Mouse (Mus musculus) kidney, embryonic 16.5 days (tissue): ENCODE data around the gene Zfp641. TPM values are rescaled to one million over a fixed set of nuclear protein-coding genes. Genes with fewer than 3 reads are reported as not detected.

Experiments
- polyA plus RNA-seq: library from polyadenylated mRNA; unstranded; fragments of >200 nt; fragmentation: Nextera tagmentation; extraction: Ambion mirVana; gene quantifications from 2 replicates; pipeline ENCODE4 v1.2.1, GENCODE M21; 2015

The Zfp641 gene
- polyA plus RNA-seq, 1 experiment from 2014 or later: 2.2 TPM

Other genes with a start within 250 kb of the Zfp641 start
- 45.7 and 45.8 TPM in 2 replicates for gene Pfkm, start 203.6 kb downstream of the Zfp641 start, polyA plus RNA-seq
- gene Senp1, start 202.4 kb downstream of the Zfp641 start, polyA plus RNA-seq: 29.9 and 31.3 TPM in 2 replicates
- 59.6 and 60.2 TPM in 2 replicates for gene Asb8, start 130.5 kb downstream of the Zfp641 start, polyA plus RNA-seq
- 1.8 and 2.1 TPM in 2 replicates for gene Ccdc184, start 129.0 kb downstream of the Zfp641 start, polyA plus RNA-seq
- not detected in 2 replicates for gene Olfr288, start 100.6 kb downstream of the Zfp641 start, polyA plus RNA-seq
- gene Gm44579, start 75.2 kb downstream of the Zfp641 start, polyA plus RNA-seq: not detected in 2 replicates
- not detected in 2 replicates for gene Olfr287, start 75.1 kb downstream of the Zfp641 start, polyA plus RNA-seq
- not detected in 2 replicates for gene Olfr286, start 61.7 kb downstream of the Zfp641 start, polyA plus RNA-seq
- gene H1fnt, start 38.9 kb downstream of the Zfp641 start, polyA plus RNA-seq: not detected in 2 replicates
- gene Olfr285, start 21.2 kb upstream of the Zfp641 start, polyA plus RNA-seq: not detected in 2 replicates
- not detected in 2 replicates for gene Olfr284, start 44.8 kb upstream of the Zfp641 start, polyA plus RNA-seq
- gene Olfr283, start 84.8 kb upstream of the Zfp641 start, polyA plus RNA-seq: not detected in 2 replicates
- not detected in 2 replicates for gene Olfr282, start 135.1 kb upstream of the Zfp641 start, polyA plus RNA-seq
- gene Olfr281, start 156.4 kb upstream of the Zfp641 start, polyA plus RNA-seq: not detected in 2 replicates
- gene OR5BS1P, start 173.7 kb upstream of the Zfp641 start, polyA plus RNA-seq: not detected in 2 replicates
- gene Lalba, start 186.6 kb upstream of the Zfp641 start, polyA plus RNA-seq: 0.21 and 0.55 TPM in 2 replicates
- not detected in 2 replicates for gene Olfr279, start 196.2 kb upstream of the Zfp641 start, polyA plus RNA-seq
- 106 and 113 TPM in 2 replicates for gene Kansl2, start 238.1 kb upstream of the Zfp641 start, polyA plus RNA-seq